Mouse (Mus musculus): ENCODE measurements around the gene Hand1.

DNA sequence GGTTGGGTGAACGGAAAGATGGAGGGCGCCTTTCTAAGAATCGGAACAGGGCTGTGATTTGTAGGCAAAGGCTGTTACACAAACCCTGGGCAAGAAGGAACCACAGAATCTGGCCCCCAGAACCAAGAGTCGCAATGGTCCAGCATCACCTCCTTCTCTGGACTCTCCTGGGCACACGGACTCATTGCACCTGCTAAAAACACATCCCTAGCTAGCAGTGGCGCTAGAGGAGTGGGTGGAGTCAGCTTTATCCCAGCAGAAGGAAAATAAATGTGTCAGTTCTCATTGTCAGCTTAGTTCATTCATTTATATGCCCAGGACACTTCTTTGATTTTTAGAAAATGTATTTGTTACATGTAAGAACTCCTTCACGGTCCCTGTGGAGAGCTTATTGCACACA lies 8.8 kb upstream of the Hand1 start:
- TF ChIP-seq CTCF (IDR thresholded peaks at IDR 0.05; ENCODE audit: insufficient read depth, low read depth, low read length) = no peak
- no peak for TF ChIP-seq POLR2A (IDR thresholded peaks at IDR 0.05; ENCODE audit: insufficient read depth, low read depth, low read length)
